Mouse (Mus musculus) hindbrain, embryonic 12.5 days (tissue): ENCODE data around the gene Ier2. TPM values are rescaled to one million over a fixed set of nuclear protein-coding genes. Genes with fewer than 3 reads are reported as not detected.
"Not testable (repeated sequence)": the region's sequence is repeated elsewhere in the genome, so short reads cannot be mapped to it uniquely, and the experiment has no call there.

ENCODE experiments used
- ATAC-seq: fragments of 200-750 bp; cut with Nextera tagmentation; 2 replicates; pipeline ENCODE4 v1.8.0; 2017; ENCODE audit warnings: moderate TSS enrichment; ENCODE audit not compliant: low FRiP score
- H3K27ac ChIP-seq: fragments of 300-500 bp; sonication (generic); 2 replicates; pipeline ENCODE4 v1.5.1; 2016; ENCODE audit warnings: mild to moderate bottlenecking
- H3K27me3 ChIP-seq: fragments of 300-500 bp; sonication (generic); 2 replicates; pipeline ENCODE4 v1.6.1; 2016; ENCODE audit warnings: mild to moderate bottlenecking
- H3K36me3 ChIP-seq: fragments of 300-500 bp; sonication (generic); 2 replicates; pipeline ENCODE4 v1.6.1; 2016; ENCODE audit warnings: mild to moderate bottlenecking
- H3K4me1 ChIP-seq: fragments of 300-500 bp; sonication (generic); 2 replicates; pipeline ENCODE4 v1.6.1; 2016
- H3K4me2 ChIP-seq: fragments of 300-500 bp; sonication (generic); replicated peaks from 2 replicates; pipeline ENCODE4 v1.6.1; 2016; ENCODE audit warnings: mild to moderate bottlenecking
- H3K4me3 ChIP-seq: fragments of 300-500 bp; sonication (generic); 2 replicates; pipeline ENCODE4 v1.5.1; 2016; ENCODE audit warnings: mild to moderate bottlenecking
- H3K9ac ChIP-seq: fragments of 300-500 bp; sonication (generic); 2 replicates; pipeline ENCODE4 v1.6.1; 2016; ENCODE audit warnings: mild to moderate bottlenecking, moderate library complexity
- H3K9me3 ChIP-seq: fragments of 300-500 bp; sonication (generic); replicated peaks from 2 replicates; pipeline ENCODE4 v1.6.1; 2016; ENCODE audit warnings: mild to moderate bottlenecking
- WGBS: fragments of 180-500 bp; shearing (Covaris S2); methylation state at CpG from one replicate; pipeline ENCODE4 v1.1.7; 2016; 5-methylcytosine and 5-hydroxymethylcytosine counted together
- polyA plus RNA-seq: library from polyadenylated mRNA; unstranded; fragments of >200 nt; fragmentation: Nextera tagmentation; extraction: Ambion mirVana; gene quantifications from 2 replicates; pipeline ENCODE4 v1.2.1, GENCODE M21; 2016

Ier2 gene
- polyA plus RNA-seq, 1 experiment from 2014 or later: 62.5 TPM

- no peak for ATAC-seq
- 86% methylated on average over 4 of the region's 4 CpGs for WGBS
- H3K4me1 ChIP-seq: peaks cover 18% of the 10 kb centered on the region
- no peak overlapping the region for H3K4me3 ChIP-seq
- peaks cover 22% of the 10 kb centered on the region for H3K36me3 ChIP-seq
- no peak overlapping the region for H3K9ac ChIP-seq
- H3K4me2 ChIP-seq: no peak overlapping the region
- H3K9me3 ChIP-seq: no peaks in the 10 kb centered on the region
- H3K27ac ChIP-seq: no peak overlapping the region
- no peaks in the 10 kb centered on the region for H3K27me3 ChIP-seq
Observed at GRCm38 (mm10) chr8:84630145-84630544, 32.5 kb downstream of the Ier2 start.

- no peak overlapping the region for H3K9ac ChIP-seq
- no peak for ATAC-seq
- H3K27ac ChIP-seq: no peak overlapping the region
- peaks cover 22% of the 10 kb centered on the region for H3K36me3 ChIP-seq
- peaks cover 12% of the 10 kb centered on the region for H3K4me1 ChIP-seq
- no peaks in the 10 kb centered on the region for H3K9me3 ChIP-seq
- H3K4me3 ChIP-seq: no peak overlapping the region
- 81% methylated on average over 11 of the region's 11 CpGs for WGBS
- no peak overlapping the region for H3K4me2 ChIP-seq
- no peaks in the 10 kb centered on the region for H3K27me3 ChIP-seq
Observed at GRCm38 (mm10) chr8:84629586-84629985, 33.1 kb downstream of the Ier2 start.

GRCm38 (mm10) chr8:84623425-84623824 lies 39.2 kb downstream of the Ier2 start:
- H3K4me2 ChIP-seq, H3K9me3 ChIP-seq, H3K27me3 ChIP-seq, H3K4me3 ChIP-seq, H3K4me1 ChIP-seq, H3K9ac ChIP-seq, H3K36me3 ChIP-seq, ATAC-seq, H3K27ac ChIP-seq: not testable (repeated sequence)
- 79% methylated on average over 4 of the region's 4 CpGs for WGBS

GRCm38 (mm10) chr8:84621102-84621625 lies 41.5 kb downstream of the Ier2 start:
- WGBS: 72% methylated on average over 8 of the region's 8 CpGs
- peaks cover 12% of the 10 kb centered on the region for H3K4me1 ChIP-seq
- no peak overlapping the region for H3K4me3 ChIP-seq
- H3K27ac ChIP-seq: no peak overlapping the region
- no peaks in the 10 kb centered on the region for H3K36me3 ChIP-seq
- 0 out of 2 replicates have a peak, but pooled peaks cover 3% of the 10 kb centered on the region for H3K27me3 ChIP-seq
- H3K4me2 ChIP-seq: no peak overlapping the region
- H3K9me3 ChIP-seq: no peaks in the 10 kb centered on the region
- no peak overlapping the region for H3K9ac ChIP-seq
- ATAC-seq: no peak

- no peak overlapping the region for H3K4me3 ChIP-seq
- peak; percentile 32; the same call in 1 of the 2 replicates for ATAC-seq
- 37% methylated on average over 22 of the region's 22 CpGs for WGBS
- H3K4me2 ChIP-seq: no peak overlapping the region
- H3K27ac ChIP-seq: peak overlapping the region; percentile 4; the same call in 1 of the 2 replicates
- H3K9ac ChIP-seq: no peak overlapping the region
- H3K4me1 ChIP-seq: peaks cover 24% of the 10 kb centered on the region
- H3K36me3 ChIP-seq: peaks cover 5% of the 10 kb centered on the region
- H3K9me3 ChIP-seq: no peaks in the 10 kb centered on the region
- H3K27me3 ChIP-seq: 0 out of 2 replicates have a peak, but pooled peaks cover 6% of the 10 kb centered on the region
Observed at GRCm38 (mm10) chr8:84617005-84617404, 45.6 kb downstream of the Ier2 start.

- H3K27ac ChIP-seq: no peak overlapping the region
- peak; percentile 38 for ATAC-seq
Observed at GRCm38 (mm10) chr8:84615666-84616485, 46.8 kb downstream of the Ier2 start.

GRCm38 (mm10) chr8:84614512-84615223 lies 48.0 kb downstream of the Ier2 start:
- Histone ChIP-seq H3K4me3 (no peak overlapping the region), H3K9me3 (no peaks in the 10 kb centered on the region), H3K36me3 (peaks cover 10% of the 10 kb centered on the region), H3K9ac (no peak overlapping the region), H3K4me2 (0 out of 2 replicates have a peak overlapping the region, but pooled peaks have one; percentile 5), H3K27ac (no peak overlapping the region), H3K27me3 (0 out of 2 replicates have a peak, but pooled peaks cover 6% of the 10 kb centered on the region), H3K4me1 (peaks cover 24% of the 10 kb centered on the region)
- ATAC-seq: no peak
- 29% methylated on average over 16 of the region's 16 CpGs for WGBS

More at GRCm38 (mm10) chr8:84615666-84616485, 46.8 kb downstream of the Ier2 start:
- H3K9ac ChIP-seq: peak overlapping the region; percentile 20; the same call in 1 of the 2 replicates
- H3K36me3 ChIP-seq: peaks cover 10% of the 10 kb centered on the region
- no peak overlapping the region for H3K4me3 ChIP-seq
- H3K27me3 ChIP-seq: 0 out of 2 replicates have a peak, but pooled peaks cover 6% of the 10 kb centered on the region
- no peaks in the 10 kb centered on the region for H3K9me3 ChIP-seq
- H3K4me2 ChIP-seq: peak overlapping the region; percentile 25
- peaks cover 24% of the 10 kb centered on the region for H3K4me1 ChIP-seq
- 24% methylated on average over 22 of the region's 22 CpGs for whole genome bisulfite sequencing

Other genes starting within 250 kb of the Ier2 start
- gene Trmt1, start 23.5 kb upstream of the Ier2 start, polyA plus RNA-seq: 51.2 and 55.9 TPM in 2 replicates
- 20.9 and 21.3 TPM in 2 replicates for gene Nacc1, start 25.0 kb upstream of the Ier2 start, polyA plus RNA-seq
- 4.6 and 4.9 TPM in 2 replicates for gene Lyl1, start 38.6 kb upstream of the Ier2 start, polyA plus RNA-seq
- 3.0 and 3.6 TPM in 2 replicates for gene G430095P16Rik, start 60.2 kb upstream of the Ier2 start, polyA plus RNA-seq
- gene Nfix, start 137.5 kb upstream of the Ier2 start, polyA plus RNA-seq: 11.6 and 14.2 TPM in 2 replicates
- 6.6 and 7.1 TPM in 2 replicates for gene Dand5, start 160.0 kb upstream of the Ier2 start, polyA plus RNA-seq
- 35.7 and 38.6 TPM in 2 replicates for gene Gadd45gip1, start 168.7 kb upstream of the Ier2 start, polyA plus RNA-seq
- gene Rad23a, start 177.8 kb upstream of the Ier2 start, polyA plus RNA-seq: 88.8 and 101 TPM in 2 replicates
- 792 and 820 TPM in 2 replicates for gene Calr, start 184.1 kb upstream of the Ier2 start, polyA plus RNA-seq
- 92.2 and 98.9 TPM in 2 replicates for gene Farsa, start 194.1 kb upstream of the Ier2 start, polyA plus RNA-seq
- 37.2 TPM in 2 replicates for gene Syce2, start 209.3 kb upstream of the Ier2 start, polyA plus RNA-seq
- 32.8 and 35.0 TPM in 2 replicates for gene Gcdh, start 231.1 kb upstream of the Ier2 start, polyA plus RNA-seq
- 3.7 and 4.2 TPM in 2 replicates for gene Klf1, start 239.1 kb upstream of the Ier2 start, polyA plus RNA-seq
- 7.6 and 8.6 TPM in 2 replicates for gene Dnase2a, start 245.7 kb upstream of the Ier2 start, polyA plus RNA-seq